Mouse (Mus musculus) kidney, adult 2 months (tissue): ENCODE measurements around the gene Olfr9.

Experiments used
- CTCF ChIP-seq: fragments of 200-500 bp; conservative IDR thresholded peaks from 2 replicates; pipeline ENCODE4 v1.5.1; 2011; ENCODE audit warnings: low read depth, mild to moderate bottlenecking, control low read depth, low read length, moderate library complexity, mixed read lengths; ENCODE audit not compliant: insufficient read depth, insufficient read length
- POLR2A ChIP-seq: fragments of 200-500 bp; IDR thresholded peaks from one replicate; pipeline ENCODE4 v1.6.1; 2011; ENCODE audit warnings: low read depth, low read length, control low read depth

GRCm38 (mm10) chr10:128940475-128941061, 48.7 kb upstream of the Olfr9 start:
- TF ChIP-seq POLR2A = no peak
- no peak for TF ChIP-seq CTCF
